Mouse (Mus musculus): ENCODE measurements around the gene Olfr1057.
"Not testable (repeated sequence)": the region's sequence is repeated elsewhere in the genome, so short reads cannot be mapped to it uniquely, and the experiment has no call there.

GRCm38 (mm10) chr2:86388461-86388860 is 10.3 kb upstream of the Olfr1057 start, which contains the start of gene Olfr1058:
- not testable (repeated sequence) for TF ChIP-seq POLR2A (IDR thresholded peaks at IDR 0.05; ENCODE audit: borderline replicate concordance, insufficient read depth, low read length); CTCF (IDR thresholded peaks at IDR 0.05; ENCODE audit: borderline replicate concordance, insufficient read depth, low read depth, low read length)

All from cerebellum, adult 2 months (tissue).